Mouse (Mus musculus) kidney, adult 2 months (tissue): ENCODE results near the gene Dhx57.

Experiments used
- CTCF ChIP-seq: fragments of 200-500 bp; conservative IDR thresholded peaks from 2 replicates; pipeline ENCODE4 v1.5.1; 2011; ENCODE audit warnings: low read depth, mild to moderate bottlenecking, control low read depth, low read length, moderate library complexity, mixed read lengths; ENCODE audit not compliant: insufficient read depth, insufficient read length
- POLR2A ChIP-seq: fragments of 200-500 bp; IDR thresholded peaks from one replicate; pipeline ENCODE4 v1.6.1; 2011; ENCODE audit warnings: low read depth, low read length, control low read depth

DNA sequence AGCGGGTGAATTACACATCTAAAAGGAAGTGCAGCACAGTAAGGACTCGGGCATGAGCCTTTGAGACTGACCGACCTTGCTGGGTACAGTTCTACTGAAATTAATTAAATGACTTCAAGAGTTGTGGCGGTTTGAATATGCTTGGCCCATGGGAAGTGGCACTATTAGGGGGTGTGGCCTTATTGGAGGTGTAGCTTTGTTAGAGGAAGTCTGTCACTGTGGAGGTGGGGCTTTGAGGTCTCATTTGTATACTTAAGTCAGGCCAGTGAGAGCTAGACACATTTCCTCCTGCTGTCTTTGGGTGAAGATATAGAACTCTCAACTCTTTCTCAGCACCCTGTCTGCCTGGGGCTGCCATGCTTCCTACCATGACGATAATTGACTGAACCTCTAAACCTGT, 35.9 kb downstream of the Dhx57 start:
- TF ChIP-seq CTCF (no peak), POLR2A (no peak)
